Mouse (Mus musculus): Measurements from ENCODE around the gene Dock10. TPM values are rescaled to one million over a fixed set of nuclear protein-coding genes. Genes with fewer than 3 reads are reported as not detected.

Dock10 gene
- polyA plus RNA-seq, 2 experiments: 8.2 to 9.1 TPM

DNA sequence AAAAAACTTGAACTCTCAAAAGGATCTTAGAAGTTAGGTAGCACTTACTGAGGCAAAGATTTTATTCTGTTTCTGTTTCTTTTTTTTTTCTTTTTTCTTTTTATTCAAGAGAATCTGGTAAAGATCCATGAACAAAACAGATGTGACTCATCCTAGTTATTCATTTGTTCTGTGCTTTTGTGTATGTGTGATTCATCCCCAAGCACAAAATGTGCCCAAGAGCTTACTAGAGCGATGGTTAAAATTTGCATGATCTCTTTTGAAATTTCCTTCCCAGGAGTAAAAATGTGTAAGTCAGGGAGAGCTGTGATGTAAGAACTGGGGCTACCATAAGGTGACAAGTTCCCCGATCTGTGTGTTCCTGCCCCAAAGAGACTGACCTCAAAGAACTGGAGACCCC, 155.2 kb downstream of the Dock10 start:
- DNase-seq (ENCODE audit: low spot score) (no peak), ATAC-seq (ENCODE audit: low FRiP score, low read depth) (no peak)
- H3K9ac ChIP-seq (ENCODE audit: low read depth, low read length, severe bottlenecking): no peak overlapping the region
- H3K4me1 ChIP-seq (ENCODE audit: control insufficient read depth, insufficient read depth, low read length): no peaks in the 10 kb centered on the region
- no peaks in the 10 kb centered on the region for H3K36me3 ChIP-seq (ENCODE audit: control insufficient read depth, insufficient read depth, low read length)
- no peaks in the 10 kb centered on the region for H3K27me3 ChIP-seq (ENCODE audit: control insufficient read depth, insufficient read depth, low read length)
- H3K27ac ChIP-seq (replicated peaks; ENCODE audit: low read depth, low read length): no peak overlapping the region
- no peak for TF ChIP-seq POLR2A (IDR thresholded peaks at IDR 0.05; ENCODE audit: borderline replicate concordance, extremely low read depth, insufficient read depth, insufficient read length)
- H3K4me3 ChIP-seq (replicated peaks; ENCODE audit: low read length): no peak overlapping the region
- H3K9me3 ChIP-seq (ENCODE audit: control insufficient read depth, low read length): no peaks in the 10 kb centered on the region
- 92% methylated on average over 2 of the region's 2 CpGs for WGBS
- no peak overlapping the region for H3K4me2 ChIP-seq (replicated peaks; ENCODE audit: low read depth, low read length, severe bottlenecking)

DNA sequence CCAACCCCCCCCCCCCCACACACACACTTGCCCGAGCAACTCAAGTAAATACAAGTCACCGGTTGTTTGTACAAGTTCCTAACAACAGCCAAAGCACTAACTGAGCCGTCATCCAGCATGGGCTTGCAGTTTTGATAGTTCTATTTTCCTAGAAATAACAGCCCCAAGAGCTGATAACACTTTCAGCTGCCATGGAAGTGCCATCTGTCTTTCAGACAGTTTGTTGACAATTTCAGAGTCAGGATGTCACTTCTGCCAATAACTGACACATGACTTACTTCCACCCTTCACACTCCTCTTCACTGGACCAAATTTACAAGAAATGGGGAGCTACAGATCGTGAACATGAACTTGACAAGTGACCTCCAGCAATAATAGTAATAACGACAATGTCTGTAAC, 175.0 kb downstream of the Dock10 start:
- no peak for DNase-seq (ENCODE audit: low spot score)
- Histone ChIP-seq H3K4me3 (replicated peaks; ENCODE audit: low read length) (no peak overlapping the region), H3K4me2 (replicated peaks; ENCODE audit: low read depth, low read length, severe bottlenecking) (no peak overlapping the region), H3K9ac (ENCODE audit: low read depth, low read length, severe bottlenecking) (no peak overlapping the region), H3K4me1 (ENCODE audit: control insufficient read depth, insufficient read depth, low read length) (no peaks in the 10 kb centered on the region), H3K27ac (replicated peaks; ENCODE audit: low read depth, low read length) (no peak overlapping the region), H3K9me3 (ENCODE audit: control insufficient read depth, low read length) (no peaks in the 10 kb centered on the region), H3K36me3 (ENCODE audit: control insufficient read depth, insufficient read depth, low read length) (no peaks in the 10 kb centered on the region), H3K27me3 (ENCODE audit: control insufficient read depth, insufficient read depth, low read length) (no peaks in the 10 kb centered on the region)
- no peak for ATAC-seq (ENCODE audit: low FRiP score, low read depth)
- TF ChIP-seq POLR2A (IDR thresholded peaks at IDR 0.05; ENCODE audit: borderline replicate concordance, extremely low read depth, insufficient read depth, insufficient read length): no peak
- WGBS: 77% methylated on average over 5 of the region's 5 CpGs

- H3K36me3 ChIP-seq (ENCODE audit: control insufficient read depth, insufficient read depth, low read length): no peaks in the 10 kb centered on the region
- ATAC-seq (ENCODE audit: low FRiP score, low read depth): no peak
- H3K27me3 ChIP-seq (ENCODE audit: control insufficient read depth, insufficient read depth, low read length): no peaks in the 10 kb centered on the region
- H3K4me1 ChIP-seq (ENCODE audit: control insufficient read depth, insufficient read depth, low read length): no peaks in the 10 kb centered on the region
- H3K27ac ChIP-seq (replicated peaks; ENCODE audit: low read depth, low read length): no peak overlapping the region
- 82% methylated on average over 3 of the region's 3 CpGs for WGBS
- no peak overlapping the region for H3K4me3 ChIP-seq (replicated peaks; ENCODE audit: low read length)
- H3K9me3 ChIP-seq (ENCODE audit: control insufficient read depth, low read length): no peaks in the 10 kb centered on the region
- no peak overlapping the region for H3K9ac ChIP-seq (ENCODE audit: low read depth, low read length, severe bottlenecking)
- TF ChIP-seq POLR2A (IDR thresholded peaks at IDR 0.05; ENCODE audit: borderline replicate concordance, extremely low read depth, insufficient read depth, insufficient read length): no peak
- no peak for DNase-seq (ENCODE audit: low spot score)
- H3K4me2 ChIP-seq (replicated peaks; ENCODE audit: low read depth, low read length, severe bottlenecking): no peak overlapping the region
These were observed 176.1 kb downstream of the Dock10 start for GRCm38 (mm10) chr1:80582186-80582585.

DNA sequence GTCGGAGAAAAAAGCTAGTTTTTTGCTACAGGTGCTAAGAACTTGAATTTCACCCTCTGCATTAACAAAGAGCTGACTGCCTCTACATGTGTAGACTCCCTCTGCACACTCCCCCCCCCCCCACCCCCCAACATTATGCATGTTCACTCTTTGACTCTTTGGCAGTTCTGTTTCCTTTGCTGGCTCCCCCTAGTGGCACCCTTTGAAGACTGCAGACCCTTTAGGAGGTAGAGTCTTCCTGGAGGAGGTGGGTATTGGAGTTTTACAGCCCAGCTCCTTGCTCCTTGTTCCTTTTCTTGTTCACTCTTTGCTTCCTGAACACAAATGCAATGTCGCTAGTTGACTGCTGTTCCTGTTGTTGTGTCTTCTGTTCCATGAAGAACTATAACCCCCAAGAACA, 181.4 kb downstream of the Dock10 start:
- ATAC-seq (ENCODE audit: low FRiP score, low read depth): no peak
- H3K9me3 ChIP-seq (ENCODE audit: control insufficient read depth, low read length): no peaks in the 10 kb centered on the region
- H3K4me1 ChIP-seq (ENCODE audit: control insufficient read depth, insufficient read depth, low read length): no peaks in the 10 kb centered on the region
- no peaks in the 10 kb centered on the region for H3K27me3 ChIP-seq (ENCODE audit: control insufficient read depth, insufficient read depth, low read length)
- no peak overlapping the region for H3K4me3 ChIP-seq (replicated peaks; ENCODE audit: low read length)
- no peak for DNase-seq (ENCODE audit: low spot score)
- WGBS: 84% methylated on average over 2 of the region's 2 CpGs
- no peak overlapping the region for H3K27ac ChIP-seq (replicated peaks; ENCODE audit: low read depth, low read length)
- H3K9ac ChIP-seq (ENCODE audit: low read depth, low read length, severe bottlenecking): no peak overlapping the region
- no peak overlapping the region for H3K4me2 ChIP-seq (replicated peaks; ENCODE audit: low read depth, low read length, severe bottlenecking)
- TF ChIP-seq POLR2A (IDR thresholded peaks at IDR 0.05; ENCODE audit: borderline replicate concordance, extremely low read depth, insufficient read depth, insufficient read length): no peak
- H3K36me3 ChIP-seq (ENCODE audit: control insufficient read depth, insufficient read depth, low read length): no peaks in the 10 kb centered on the region

GRCm38 (mm10) chr1:80556446-80556845, 201.9 kb downstream of the Dock10 start:
- Histone ChIP-seq H3K9ac (ENCODE audit: low read depth, low read length, severe bottlenecking) (no peak overlapping the region), H3K27me3 (ENCODE audit: control insufficient read depth, insufficient read depth, low read length) (no peaks in the 10 kb centered on the region), H3K4me3 (replicated peaks; ENCODE audit: low read length) (no peak overlapping the region), H3K9me3 (ENCODE audit: control insufficient read depth, low read length) (no peaks in the 10 kb centered on the region), H3K4me2 (replicated peaks; ENCODE audit: low read depth, low read length, severe bottlenecking) (no peak overlapping the region), H3K36me3 (ENCODE audit: control insufficient read depth, insufficient read depth, low read length) (no peaks in the 10 kb centered on the region), H3K27ac (replicated peaks; ENCODE audit: low read depth, low read length) (no peak overlapping the region), H3K4me1 (ENCODE audit: control insufficient read depth, insufficient read depth, low read length) (no peaks in the 10 kb centered on the region)
- DNase-seq (ENCODE audit: low spot score) (no peak), ATAC-seq (ENCODE audit: low FRiP score, low read depth) (no peak)
- no peak for TF ChIP-seq POLR2A (IDR thresholded peaks at IDR 0.05; ENCODE audit: borderline replicate concordance, extremely low read depth, insufficient read depth, insufficient read length)
- WGBS: 90% methylated on average over 1 of the region's 1 CpGs

DNA sequence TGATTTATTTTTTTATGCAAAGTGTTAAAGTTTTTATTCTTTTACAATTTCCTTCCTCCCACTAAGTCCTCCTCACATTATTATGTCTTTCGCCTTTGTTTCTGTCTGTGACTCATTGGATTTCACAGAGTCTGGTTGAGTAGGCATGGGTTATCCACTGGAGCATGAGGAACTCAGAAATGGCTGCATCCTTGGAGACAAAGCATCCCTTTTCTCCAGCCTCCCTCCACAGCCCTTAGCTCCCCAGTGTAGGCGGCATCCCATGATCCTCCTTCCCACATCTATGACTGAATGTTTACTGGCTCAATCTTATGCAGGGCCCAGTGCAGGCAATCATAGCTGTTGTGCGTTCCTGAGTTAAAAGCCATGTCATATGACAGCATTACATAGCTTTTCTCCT, 216.8 kb downstream of the Dock10 start:
- 94% methylated on average over 3 of the region's 3 CpGs for WGBS
- Histone ChIP-seq H3K4me3 (replicated peaks; ENCODE audit: low read length) (no peak overlapping the region), H3K27ac (replicated peaks; ENCODE audit: low read depth, low read length) (no peak overlapping the region), H3K27me3 (ENCODE audit: control insufficient read depth, insufficient read depth, low read length) (no peaks in the 10 kb centered on the region), H3K36me3 (ENCODE audit: control insufficient read depth, insufficient read depth, low read length) (no peaks in the 10 kb centered on the region; the same call in 1 of the 2 replicates), H3K4me1 (ENCODE audit: control insufficient read depth, insufficient read depth, low read length) (no peaks in the 10 kb centered on the region), H3K9ac (ENCODE audit: low read depth, low read length, severe bottlenecking) (no peak overlapping the region), H3K9me3 (ENCODE audit: control insufficient read depth, low read length) (no peaks in the 10 kb centered on the region), H3K4me2 (replicated peaks; ENCODE audit: low read depth, low read length, severe bottlenecking) (no peak overlapping the region)
- ATAC-seq (ENCODE audit: low FRiP score, low read depth): no peak
- no peak for TF ChIP-seq POLR2A (IDR thresholded peaks at IDR 0.05; ENCODE audit: borderline replicate concordance, extremely low read depth, insufficient read depth, insufficient read length)
- no peak for DNase-seq (ENCODE audit: low spot score)

Measured in limb, embryonic 14.5 days (tissue).